Mouse (Mus musculus) embryonic fibroblast, embryonic 13.5 days (primary cell): ENCODE measurements around the gene Rpl9-ps6. TPM values are rescaled to one million over a fixed set of nuclear protein-coding genes. Genes with fewer than 3 reads are reported as not detected.

Experiments used
- H3K27ac ChIP-seq: 2 replicates; pipeline ENCODE4 v1.5.1; 2012; ENCODE audit warnings: low read length, control low read depth, inconsistent platforms; ENCODE audit not compliant: insufficient read depth
- H3K4me1 ChIP-seq: 2 replicates; pipeline ENCODE4 v1.6.1; 2011; ENCODE audit warnings: low read length; ENCODE audit not compliant: control insufficient read depth, insufficient read depth
- H3K4me3 ChIP-seq: 2 replicates; pipeline ENCODE4 v1.5.1; 2011; ENCODE audit warnings: mild to moderate bottlenecking, control low read depth, low read length; ENCODE audit not compliant: insufficient read depth
- CTCF ChIP-seq: IDR thresholded peaks from 2 replicates; pipeline ENCODE4 v1.5.1; 2011; ENCODE audit warnings: mild to moderate bottlenecking, control low read depth, low read length, moderate library complexity, borderline replicate concordance; ENCODE audit not compliant: insufficient read depth
- POLR2A ChIP-seq: IDR thresholded peaks from 2 replicates; pipeline ENCODE4 v1.6.1; 2011; ENCODE audit warnings: low read depth, mild to moderate bottlenecking, control low read depth, low read length, moderate library complexity
- polyA plus RNA-seq: library from polyadenylated mRNA; stranded (reverse); fragments of >200 nt; gene quantifications from 2 replicates; pipeline ENCODE4 v1.2.4, GENCODE M21; 2011; ENCODE audit warnings: low read depth; ENCODE audit not compliant: missing spikeins, insufficient read length

Rpl9-ps6 gene
- polyA plus RNA-seq, 1 experiment, result 530 TPM

GRCm38 (mm10) chr19:32485681-32486105 lies 19.3 kb upstream of the Rpl9-ps6 start, which contains the start of gene Minpp1:
TSS of gene Minpp1 (plus strand) at chr19:32485769.
- no peaks in the 10 kb centered on the region for H3K4me1 ChIP-seq
- H3K27ac ChIP-seq, result peak within 1 kb of the TSS; percentile 34
- peak within 1 kb of the TSS; percentile 97 for H3K4me3 ChIP-seq
- TF ChIP-seq POLR2A (peak; percentile 78), CTCF (no peak)

- no peaks in the 10 kb centered on the region for H3K4me1 ChIP-seq
- H3K4me3 ChIP-seq, result peak overlapping the region; percentile 97
- peak overlapping the region; percentile 23; the same call in 1 of the 2 replicates for H3K27ac ChIP-seq
- TF ChIP-seq POLR2A (peak; percentile 12; the same call in 1 of the 2 replicates), CTCF (no peak)
These were observed 18.7 kb upstream of the Rpl9-ps6 start for GRCm38 (mm10) chr19:32484941-32485660.

- TF ChIP-seq POLR2A (no peak), CTCF (no peak)
- H3K27ac ChIP-seq, result no peak overlapping the region
- H3K4me1 ChIP-seq, result no peaks in the 10 kb centered on the region
- H3K4me3 ChIP-seq, result no peak overlapping the region
These were observed 15.1 kb upstream of the Rpl9-ps6 start for GRCm38 (mm10) chr19:32481511-32481910.

GRCm38 (mm10) chr19:32480791-32481442 lies 14.5 kb upstream of the Rpl9-ps6 start:
- no peak overlapping the region for H3K4me3 ChIP-seq
- H3K4me1 ChIP-seq, result no peaks in the 10 kb centered on the region
- H3K27ac ChIP-seq, result no peak overlapping the region
- no peak for TF ChIP-seq POLR2A
- TF ChIP-seq CTCF, result no peak

- no peaks in the 10 kb centered on the region for H3K4me1 ChIP-seq
- TF ChIP-seq CTCF (no peak), POLR2A (no peak)
- H3K4me3 ChIP-seq, result no peak overlapping the region
- no peak overlapping the region for H3K27ac ChIP-seq
These were observed 13.9 kb upstream of the Rpl9-ps6 start for GRCm38 (mm10) chr19:32480255-32480654.

GRCm38 (mm10) chr19:32476712-32477052 lies 10.3 kb upstream of the Rpl9-ps6 start:
- TF ChIP-seq POLR2A (no peak), CTCF (no peak)
- no peaks in the 10 kb centered on the region for H3K4me1 ChIP-seq
- no peak overlapping the region for H3K4me3 ChIP-seq
- H3K27ac ChIP-seq, result no peak overlapping the region

- H3K4me3 ChIP-seq, result no peak overlapping the region
- TF ChIP-seq CTCF (no peak), POLR2A (no peak)
These were observed 9.8 kb upstream of the Rpl9-ps6 start for GRCm38 (mm10) chr19:32476016-32476711.

GRCm38 (mm10) chr19:32470570-32471263 lies 4.3 kb upstream of the Rpl9-ps6 start:
- Histone ChIP-seq H3K4me3 (no peak overlapping the region), H3K4me1 (peaks cover 3% of the 10 kb centered on the region), H3K27ac (no peak overlapping the region)
- no peak for TF ChIP-seq CTCF
- TF ChIP-seq POLR2A, result no peak

More at GRCm38 (mm10) chr19:32476016-32476711, 9.8 kb upstream of the Rpl9-ps6 start:
- no peaks in the 10 kb centered on the region for H3K4me1 ChIP-seq
- H3K27ac ChIP-seq, result no peak overlapping the region

GRCm38 (mm10) chr19:32470059-32470497 lies 3.7 kb upstream of the Rpl9-ps6 start:
- peak overlapping the region; percentile 0 for H3K27ac ChIP-seq
- TF ChIP-seq POLR2A (no peak), CTCF (no peak)
- peaks cover 3% of the 10 kb centered on the region for H3K4me1 ChIP-seq
- no peak overlapping the region for H3K4me3 ChIP-seq
